Mouse (Mus musculus) lung, postnatal 0 days (tissue): ENCODE measurements around the gene Sytl1. TPM values are rescaled to one million over a fixed set of nuclear protein-coding genes. Genes with fewer than 3 reads are reported as not detected.

ENCODE experiments used
- ATAC-seq: fragments of 200-750 bp; cut with Nextera tagmentation; 2 replicates; pipeline ENCODE4 v1.8.0; 2017; ENCODE audit warnings: moderate library complexity
- DNase-seq: peaks from one replicate; pipeline ENCODE4 v3.0.0-alpha.2; 2016; ENCODE audit warnings: low spot score
- H3K27ac ChIP-seq: fragments of 300-500 bp; sonication (generic); 2 replicates; pipeline ENCODE4 v1.5.1; 2014; ENCODE audit warnings: antibody characterized with exemption, mild to moderate bottlenecking, low read length, mixed read lengths
- H3K27me3 ChIP-seq: fragments of 300-500 bp; sonication (generic); replicated peaks from 2 replicates; pipeline ENCODE4 v1.6.1; 2014; ENCODE audit warnings: low read length, mixed read lengths; ENCODE audit not compliant: insufficient read depth
- H3K36me3 ChIP-seq: fragments of 300-500 bp; sonication (generic); 2 replicates; pipeline ENCODE4 v1.6.1; 2014; ENCODE audit warnings: low read length, mixed read lengths; ENCODE audit not compliant: insufficient read depth
- H3K4me1 ChIP-seq: fragments of 300-500 bp; sonication (generic); 2 replicates; pipeline ENCODE4 v1.6.1; 2014; ENCODE audit warnings: antibody characterized with exemption, low read depth, low read length, mixed read lengths; ENCODE audit not compliant: insufficient read depth
- H3K4me2 ChIP-seq: fragments of 300-500 bp; sonication (generic); replicated peaks from 2 replicates; pipeline ENCODE4 v1.6.1; 2014; ENCODE audit warnings: low read depth, mild to moderate bottlenecking, low read length, moderate library complexity, mixed read lengths
- H3K4me3 ChIP-seq: fragments of 300-500 bp; sonication (generic); 2 replicates; pipeline ENCODE4 v1.5.1; 2014; ENCODE audit warnings: low read depth, low read length
- H3K9ac ChIP-seq: fragments of 300-500 bp; sonication (generic); replicated peaks from 2 replicates; pipeline ENCODE4 v1.6.1; 2014; ENCODE audit warnings: low read depth, mild to moderate bottlenecking
- H3K9me3 ChIP-seq: fragments of 300-500 bp; sonication (generic); 2 replicates; pipeline ENCODE4 v1.6.1; 2016; ENCODE audit warnings: low read length, mixed read lengths
- CTCF ChIP-seq: IDR thresholded peaks from 2 replicates; pipeline ENCODE4 v1.5.1; 2016; ENCODE audit warnings: antibody characterized with exemption, mild to moderate bottlenecking
- EP300 ChIP-seq: IDR thresholded peaks from 2 replicates; pipeline ENCODE4 v1.6.1; 2016; ENCODE audit warnings: antibody characterized with exemption, mild to moderate bottlenecking, control low read depth
- WGBS: fragments of 180-500 bp; shearing (Covaris S2); extraction: QIAGEN DNeasy Blood & Tissue Kit; methylation state at CpG from one replicate; pipeline ENCODE4 v1.1.7; 2014; 5-methylcytosine and 5-hydroxymethylcytosine counted together
- polyA plus RNA-seq: library from polyadenylated mRNA; unstranded; fragments of >200 nt; fragmentation: Nextera tagmentation; extraction: Ambion mirVana; gene quantifications from 2 replicates; pipeline ENCODE4 v1.2.1, GENCODE M21; 2015

The Sytl1 gene
- polyA plus RNA-seq, 1 experiment from 2014 or later: 3.3 TPM

DNA sequence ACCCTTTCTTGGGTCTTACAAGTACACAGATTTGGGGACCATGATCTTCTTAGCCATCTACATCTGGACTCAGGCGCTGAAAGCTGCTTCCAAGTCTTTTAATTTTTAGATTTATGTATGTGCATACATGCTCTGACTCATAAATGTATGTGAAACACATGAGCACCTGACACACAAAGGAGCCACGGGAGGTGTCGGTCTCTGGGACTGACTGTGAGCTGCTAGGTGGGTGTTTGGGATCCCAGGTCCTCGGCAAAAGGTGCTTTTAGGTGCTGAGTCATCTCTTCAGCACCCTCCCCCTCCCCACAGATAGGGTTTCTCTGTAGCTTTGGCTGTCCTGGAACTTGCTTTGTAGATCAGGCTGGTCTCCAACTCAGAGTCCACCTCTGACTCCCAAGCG, 843 bp upstream of the Sytl1 start:
- Histone ChIP-seq H3K4me2 (no peak overlapping the region), H3K36me3 (peaks cover 26% of the 10 kb centered on the region), H3K4me1 (no peaks in the 10 kb centered on the region), H3K27ac (no peak overlapping the region), H3K9me3 (no peaks in the 10 kb centered on the region), H3K4me3 (no peak overlapping the region), H3K9ac (no peak overlapping the region), H3K27me3 (no peaks in the 10 kb centered on the region)
- TF ChIP-seq CTCF: no peak
- no peak for TF ChIP-seq EP300
- ATAC-seq: no peak
- WGBS: 93% methylated on average over 5 of the region's 5 CpGs
- DNase-seq: no peak

DNA sequence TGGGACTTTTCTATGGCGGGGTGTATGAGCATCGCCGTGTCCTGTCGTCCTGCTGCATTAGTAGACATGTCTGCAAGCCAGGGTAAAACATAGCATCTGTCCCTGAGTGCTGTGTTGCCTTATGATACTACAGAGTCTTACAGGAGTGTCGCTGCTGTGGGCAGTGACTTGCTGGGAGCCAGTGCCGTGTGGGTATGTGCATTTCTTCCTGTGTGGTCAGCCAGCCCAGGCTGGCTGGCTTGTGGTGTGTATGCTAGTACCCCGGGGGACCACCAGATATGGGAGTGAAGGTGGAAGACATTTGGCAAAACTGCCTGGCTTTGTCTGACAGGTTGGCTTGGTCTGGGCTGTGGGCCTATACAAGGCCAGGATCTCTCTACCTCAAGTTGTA, 543 bp downstream of the Sytl1 start:
- Histone ChIP-seq H3K27ac (no peak overlapping the region), H3K27me3 (no peaks in the 10 kb centered on the region), H3K9me3 (no peaks in the 10 kb centered on the region), H3K4me1 (no peaks in the 10 kb centered on the region), H3K9ac (no peak overlapping the region; the same call in 1 of the 2 replicates), H3K4me3 (no peak overlapping the region), H3K36me3 (peaks cover 13% of the 10 kb centered on the region), H3K4me2 (no peak overlapping the region)
- DNase-seq: no peak
- TF ChIP-seq CTCF (no peak), EP300 (no peak)
- WGBS: 66% methylated on average over 7 of the region's 7 CpGs
- no peak for ATAC-seq

DNA sequence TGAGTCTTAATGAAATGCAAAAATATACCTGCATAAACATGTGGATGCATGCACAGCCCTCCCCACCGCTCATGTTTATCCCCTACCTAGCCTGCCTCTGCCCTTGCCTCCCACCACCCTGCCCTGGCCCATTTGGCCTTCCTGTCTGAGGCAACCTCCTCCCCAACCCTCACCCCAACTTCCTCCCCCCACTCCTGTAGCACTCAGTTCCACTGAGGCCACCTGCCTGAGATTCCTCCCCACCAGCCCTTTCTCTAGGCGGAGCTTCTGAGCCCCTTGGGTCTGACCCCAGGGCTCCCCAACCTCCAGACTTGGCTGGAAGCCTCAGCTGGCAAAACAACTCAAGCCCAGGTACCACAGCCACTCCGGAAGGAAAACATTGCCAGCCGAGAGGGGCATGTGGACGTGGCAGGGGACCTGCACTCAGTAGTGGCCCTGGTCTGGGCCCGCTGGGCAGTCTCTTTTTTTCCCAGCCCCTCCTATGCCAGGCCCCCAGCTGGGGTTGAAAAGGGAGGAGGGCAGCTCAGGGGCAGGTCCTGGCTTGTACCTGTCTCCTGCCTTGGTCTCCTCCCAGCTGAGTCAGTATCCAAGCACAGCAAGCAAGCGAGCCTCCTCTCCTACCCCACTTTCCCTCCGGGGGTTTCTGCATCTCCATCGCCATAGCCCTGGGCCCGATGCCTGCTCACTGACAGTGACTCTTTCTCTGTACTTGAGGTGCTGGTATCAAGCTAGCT, 1.1 kb downstream of the Sytl1 start:
- peaks cover 8% of the 10 kb centered on the region for H3K36me3 ChIP-seq
- 47% methylated on average over 10 of the region's 10 CpGs for WGBS
- H3K4me2 ChIP-seq: no peak overlapping the region
- ATAC-seq (no peak), DNase-seq (no peak)
- H3K27ac ChIP-seq: no peak overlapping the region
- H3K9me3 ChIP-seq: no peaks in the 10 kb centered on the region
- no peaks in the 10 kb centered on the region for H3K4me1 ChIP-seq
- peaks cover 2% of the 10 kb centered on the region; the same call in 1 of the 2 replicates for H3K27me3 ChIP-seq
- H3K9ac ChIP-seq: no peak overlapping the region
- no peak for TF ChIP-seq EP300
- no peak overlapping the region for H3K4me3 ChIP-seq

DNA sequence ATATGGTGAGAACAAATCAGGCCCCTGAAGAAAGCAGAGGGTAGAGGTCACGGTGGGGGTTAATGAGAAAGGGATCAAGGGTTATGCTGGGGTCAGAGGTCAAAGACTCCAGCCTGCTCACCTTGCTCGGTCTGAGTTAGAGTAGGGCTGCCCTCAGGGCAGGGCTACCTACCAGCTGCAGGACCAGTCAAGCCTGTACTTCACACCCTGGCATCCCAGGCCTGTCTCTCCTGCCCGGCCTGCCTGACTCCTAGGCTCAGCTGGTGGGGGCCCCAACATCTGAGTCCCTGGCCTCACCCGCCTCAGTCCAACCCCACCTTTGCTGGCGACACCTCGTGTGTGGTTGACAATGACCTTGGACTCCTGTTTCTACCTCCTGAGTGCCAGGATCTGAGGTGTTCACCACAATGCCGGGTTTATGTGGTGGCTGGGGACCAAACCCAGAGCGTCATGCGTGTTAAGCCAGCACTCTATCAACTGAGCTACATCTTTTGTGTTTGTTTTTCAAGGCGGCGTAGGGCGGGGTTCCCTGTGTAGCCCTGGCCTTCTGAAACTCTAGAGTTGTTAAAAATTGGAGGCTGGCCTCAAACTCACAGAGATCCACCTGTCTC, 5.0 kb downstream of the Sytl1 start:
- Histone ChIP-seq H3K27me3 (peaks cover 10% of the 10 kb centered on the region; the same call in 1 of the 2 replicates), H3K4me1 (no peaks in the 10 kb centered on the region), H3K9ac (no peak overlapping the region), H3K27ac (no peak overlapping the region), H3K4me3 (no peak overlapping the region), H3K4me2 (no peak overlapping the region), H3K36me3 (no peaks in the 10 kb centered on the region), H3K9me3 (no peaks in the 10 kb centered on the region)
- no peak for ATAC-seq
- WGBS: 71% methylated on average over 11 of the region's 12 CpGs
- DNase-seq: no peak
- no peak for TF ChIP-seq EP300
- no peak for TF ChIP-seq CTCF

DNA sequence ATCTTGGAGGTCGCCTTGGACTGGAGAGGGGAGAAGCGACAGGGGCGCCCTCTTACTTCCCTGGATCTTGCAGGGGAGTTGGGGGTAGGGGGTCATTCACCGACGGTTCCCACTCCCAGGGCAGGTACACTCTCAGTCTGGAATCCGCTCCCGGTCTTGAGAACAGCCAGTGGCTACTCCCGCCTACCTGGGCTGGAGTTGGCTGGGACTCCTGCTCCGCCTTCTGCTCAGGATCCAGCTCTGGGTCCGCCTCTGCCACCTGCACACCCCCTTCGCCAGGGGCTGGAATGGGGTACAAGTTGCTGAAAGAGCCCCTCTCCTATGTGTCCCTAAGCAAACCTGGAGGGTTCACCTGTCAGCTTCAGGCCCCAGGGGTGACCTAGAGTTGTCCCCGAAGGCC, 5.7 kb downstream of the Sytl1 start:
- TF ChIP-seq CTCF (no peak), EP300 (no peak)
- peaks cover 11% of the 10 kb centered on the region; the same call in 1 of the 2 replicates for H3K27me3 ChIP-seq
- no peaks in the 10 kb centered on the region for H3K9me3 ChIP-seq
- H3K4me1 ChIP-seq: no peaks in the 10 kb centered on the region
- 34% methylated on average over 12 of the region's 12 CpGs for WGBS
- no peak overlapping the region for H3K9ac ChIP-seq
- peak overlapping the region; percentile 46 for H3K4me2 ChIP-seq
- ATAC-seq (peak; percentile 57), DNase-seq (peak; percentile 48)
- H3K27ac ChIP-seq: no peak overlapping the region
- H3K36me3 ChIP-seq: no peaks in the 10 kb centered on the region
- H3K4me3 ChIP-seq: no peak overlapping the region

DNA sequence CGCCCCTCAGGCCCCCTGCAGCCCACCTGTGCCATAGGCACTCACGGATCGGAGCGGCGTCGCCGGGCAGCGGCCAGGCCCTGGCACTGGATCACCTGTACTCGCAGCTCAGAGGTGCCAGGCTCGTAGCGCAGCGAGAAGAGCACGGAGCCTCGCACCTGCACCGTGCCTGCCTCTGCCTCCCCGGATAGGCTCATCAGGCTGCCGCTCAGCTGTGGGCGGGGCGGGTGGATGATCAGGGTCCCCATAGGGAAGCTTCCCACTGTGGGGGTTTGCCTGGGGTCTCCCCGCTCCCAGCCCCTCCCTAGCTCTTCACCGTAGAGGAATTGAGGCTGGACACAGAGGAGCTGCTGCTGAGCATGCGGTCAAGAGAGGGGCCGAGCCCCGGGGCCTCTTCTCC, 6.1 kb downstream of the Sytl1 start:
- peak; percentile 67 for ATAC-seq
- WGBS: 18% methylated on average over 23 of the region's 24 CpGs
- Histone ChIP-seq H3K4me3 (no peak overlapping the region), H3K4me2 (peak overlapping the region; percentile 46), H3K4me1 (no peaks in the 10 kb centered on the region), H3K27me3 (peaks cover 15% of the 10 kb centered on the region; the same call in 1 of the 2 replicates), H3K9ac (no peak overlapping the region), H3K27ac (no peak overlapping the region), H3K9me3 (no peaks in the 10 kb centered on the region), H3K36me3 (peaks cover 2% of the 10 kb centered on the region; the same call in 1 of the 2 replicates)
- TF ChIP-seq EP300 (no peak), CTCF (no peak)
- peak; percentile 42 for DNase-seq
